Mouse (Mus musculus): ENCODE measurements at regions not wholly inside any gene's neighbourhood (a gene's known extent, or its start where the extent isn't known, plus 50 kb on each side); places are given as distances from the start of the nearest gene placed in this dataset.

DNA sequence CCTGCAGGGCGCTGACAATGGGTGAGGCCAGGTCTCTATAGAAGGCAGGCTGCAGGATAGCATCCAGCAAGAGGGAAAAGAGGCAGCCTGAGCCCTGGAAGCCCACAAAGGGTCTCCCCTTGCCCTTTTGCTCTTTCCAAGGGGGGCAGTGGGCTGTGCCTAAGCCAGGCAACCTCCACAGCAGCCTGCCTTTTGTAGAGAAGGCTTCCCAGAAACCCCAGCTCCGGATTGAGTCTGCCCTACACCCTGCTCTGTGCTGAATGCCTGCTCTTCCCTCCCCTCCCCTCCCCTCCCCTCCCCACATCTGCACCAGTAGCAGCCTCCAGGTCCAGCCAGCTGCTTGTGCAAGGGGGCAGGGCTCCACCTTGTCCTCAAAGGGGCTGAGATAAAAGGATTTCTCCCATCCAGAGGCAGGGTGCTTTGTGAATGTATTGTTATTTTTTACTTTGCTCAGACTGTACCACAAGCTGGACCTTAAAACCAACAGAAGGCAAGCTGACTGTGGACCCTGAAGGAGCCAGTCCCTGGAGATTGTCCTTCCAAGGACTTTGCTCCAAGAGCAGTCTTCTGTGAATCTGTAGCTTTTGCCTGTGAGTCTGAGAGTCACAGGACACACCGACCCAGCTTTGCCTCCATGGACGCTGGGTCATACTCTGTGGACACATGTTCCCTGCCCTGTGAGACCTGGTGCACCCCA is 186.8 kb downstream of the Irx2 start:
- 2% methylated on average over 4 of the region's 4 CpGs for WGBS
- Histone ChIP-seq H3K9ac (ENCODE audit: low read length) (no peak overlapping the region), H3K4me3 (ENCODE audit: low read depth, low read length) (no peak overlapping the region), H3K9me3 (ENCODE audit: control insufficient read depth, low read length) (no peaks in the 10 kb centered on the region), H3K36me3 (ENCODE audit: control insufficient read depth, insufficient read depth, low read length) (no peaks in the 10 kb centered on the region), H3K27ac (ENCODE audit: low read depth, low read length) (no peak overlapping the region), H3K4me1 (replicated peaks; ENCODE audit: control insufficient read depth, insufficient read depth, low read length) (peaks cover 3% of the 10 kb centered on the region; the same call in 1 of the 2 replicates), H3K27me3 (ENCODE audit: control insufficient read depth, insufficient read depth, low read length) (peaks cover 48% of the 10 kb centered on the region), H3K4me2 (ENCODE audit: low read depth, low read length, severe bottlenecking) (peak overlapping the region; percentile 24; the same call in 1 of the 2 replicates)
- DNase-seq (ENCODE audit: low spot score): peak; percentile 65
- peak; percentile 89 for ATAC-seq (replicated peaks; ENCODE audit: low FRiP score)

- Histone ChIP-seq H3K4me1 (replicated peaks; ENCODE audit: control insufficient read depth, insufficient read depth, low read length) (peaks cover 3% of the 10 kb centered on the region; the same call in 1 of the 2 replicates), H3K36me3 (ENCODE audit: control insufficient read depth, insufficient read depth, low read length) (no peaks in the 10 kb centered on the region), H3K9ac (ENCODE audit: low read length) (no peak overlapping the region), H3K4me3 (ENCODE audit: low read depth, low read length) (0 out of 2 replicates have a peak overlapping the region, but pooled peaks have one; percentile 4), H3K4me2 (ENCODE audit: low read depth, low read length, severe bottlenecking) (peak overlapping the region; percentile 24; the same call in 1 of the 2 replicates), H3K27ac (ENCODE audit: low read depth, low read length) (no peak overlapping the region), H3K9me3 (ENCODE audit: control insufficient read depth, low read length) (no peaks in the 10 kb centered on the region), H3K27me3 (ENCODE audit: control insufficient read depth, insufficient read depth, low read length) (peaks cover 48% of the 10 kb centered on the region)
- ATAC-seq (replicated peaks; ENCODE audit: low FRiP score): no peak; the same call in 1 of the 2 replicates
- WGBS: under 1% methylated on average over 18 of the region's 18 CpGs
- peak; percentile 50 for DNase-seq (ENCODE audit: low spot score)
These were observed 187.4 kb downstream of the Irx2 start for GRCm38 (mm10) chr13:72815933-72816553.

DNA sequence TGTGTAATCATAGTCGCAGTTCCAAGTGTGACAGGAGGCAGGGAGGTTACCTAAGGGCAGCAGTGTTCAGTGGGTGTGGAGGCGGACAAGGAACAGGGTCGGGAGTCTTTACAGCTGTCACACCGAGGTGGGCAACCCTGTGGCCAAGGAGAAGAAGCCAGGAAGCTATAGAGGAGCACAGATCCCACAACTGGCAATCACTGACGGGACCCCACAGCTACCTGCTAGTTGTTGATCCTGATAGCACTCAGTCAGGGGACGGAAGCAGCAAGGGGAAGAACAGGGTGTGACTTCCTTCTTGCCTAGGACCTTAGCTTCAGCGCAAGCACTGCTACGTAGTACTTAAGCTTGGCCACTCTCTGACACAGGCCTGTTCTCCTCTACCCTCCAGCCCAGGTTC is 188.2 kb downstream of the Irx2 start:
- ATAC-seq (replicated peaks; ENCODE audit: low FRiP score) (no peak), DNase-seq (ENCODE audit: low spot score) (no peak)
- no peaks in the 10 kb centered on the region for H3K9me3 ChIP-seq (ENCODE audit: control insufficient read depth, low read length)
- no peak overlapping the region for H3K9ac ChIP-seq (ENCODE audit: low read length)
- H3K27me3 ChIP-seq (ENCODE audit: control insufficient read depth, insufficient read depth, low read length): peaks cover 48% of the 10 kb centered on the region
- peak overlapping the region; percentile 24; the same call in 1 of the 2 replicates for H3K4me2 ChIP-seq (ENCODE audit: low read depth, low read length, severe bottlenecking)
- H3K36me3 ChIP-seq (ENCODE audit: control insufficient read depth, insufficient read depth, low read length): no peaks in the 10 kb centered on the region
- H3K4me3 ChIP-seq (ENCODE audit: low read depth, low read length): no peak overlapping the region
- 7% methylated on average over 8 of the region's 8 CpGs for WGBS
- no peak overlapping the region for H3K27ac ChIP-seq (ENCODE audit: low read depth, low read length)
- H3K4me1 ChIP-seq (replicated peaks; ENCODE audit: control insufficient read depth, insufficient read depth, low read length): peaks cover 3% of the 10 kb centered on the region; the same call in 1 of the 2 replicates

DNA sequence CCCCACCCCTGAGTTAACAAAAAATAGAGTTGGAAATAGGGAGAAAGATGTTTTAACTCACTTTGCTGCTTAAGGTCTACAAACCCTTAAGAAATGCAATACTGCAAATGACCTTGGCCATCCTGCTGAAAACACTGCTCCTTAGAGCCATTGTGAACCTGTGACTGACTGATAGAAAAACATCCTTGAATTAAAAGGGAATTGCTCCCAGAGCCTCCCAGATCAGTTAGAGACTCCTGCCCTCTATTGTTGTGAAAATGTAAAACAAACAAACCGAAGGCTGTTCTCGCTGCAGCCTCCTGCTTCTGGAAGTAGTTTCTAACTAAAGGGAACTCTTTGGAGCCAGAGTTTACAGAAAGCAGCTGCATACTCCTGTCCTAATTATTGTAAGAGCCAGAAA is 188.9 kb downstream of the Irx2 start:
- H3K27ac ChIP-seq (ENCODE audit: low read depth, low read length): no peak overlapping the region
- no peak overlapping the region for H3K4me2 ChIP-seq (ENCODE audit: low read depth, low read length, severe bottlenecking)
- peaks cover 48% of the 10 kb centered on the region for H3K27me3 ChIP-seq (ENCODE audit: control insufficient read depth, insufficient read depth, low read length)
- H3K9ac ChIP-seq (ENCODE audit: low read length): no peak overlapping the region
- ATAC-seq (replicated peaks; ENCODE audit: low FRiP score) (no peak), DNase-seq (ENCODE audit: low spot score) (no peak)
- no peaks in the 10 kb centered on the region for H3K9me3 ChIP-seq (ENCODE audit: control insufficient read depth, low read length)
- H3K4me1 ChIP-seq (replicated peaks; ENCODE audit: control insufficient read depth, insufficient read depth, low read length): peaks cover 3% of the 10 kb centered on the region; the same call in 1 of the 2 replicates
- no peaks in the 10 kb centered on the region for H3K36me3 ChIP-seq (ENCODE audit: control insufficient read depth, insufficient read depth, low read length)
- whole genome bisulfite sequencing: 7% methylated on average over 2 of the region's 2 CpGs
- no peak overlapping the region for H3K4me3 ChIP-seq (ENCODE audit: low read depth, low read length)

- H3K9ac ChIP-seq (ENCODE audit: low read length): no peak overlapping the region
- no peaks in the 10 kb centered on the region for H3K9me3 ChIP-seq (ENCODE audit: control insufficient read depth, low read length)
- DNase-seq (ENCODE audit: low spot score): no peak
- 11% methylated on average over 6 of the region's 6 CpGs for WGBS
- no peak overlapping the region for H3K4me3 ChIP-seq (ENCODE audit: low read depth, low read length)
- peaks cover 48% of the 10 kb centered on the region for H3K27me3 ChIP-seq (ENCODE audit: control insufficient read depth, insufficient read depth, low read length)
- H3K27ac ChIP-seq (ENCODE audit: low read depth, low read length): no peak overlapping the region
- no peak for ATAC-seq (replicated peaks; ENCODE audit: low FRiP score)
- no peak overlapping the region for H3K4me2 ChIP-seq (ENCODE audit: low read depth, low read length, severe bottlenecking)
- H3K36me3 ChIP-seq (ENCODE audit: control insufficient read depth, insufficient read depth, low read length): no peaks in the 10 kb centered on the region
- peaks cover 3% of the 10 kb centered on the region; the same call in 1 of the 2 replicates for H3K4me1 ChIP-seq (replicated peaks; ENCODE audit: control insufficient read depth, insufficient read depth, low read length)
These were observed 189.3 kb downstream of the Irx2 start for GRCm38 (mm10) chr13:72817930-72818329.

DNA sequence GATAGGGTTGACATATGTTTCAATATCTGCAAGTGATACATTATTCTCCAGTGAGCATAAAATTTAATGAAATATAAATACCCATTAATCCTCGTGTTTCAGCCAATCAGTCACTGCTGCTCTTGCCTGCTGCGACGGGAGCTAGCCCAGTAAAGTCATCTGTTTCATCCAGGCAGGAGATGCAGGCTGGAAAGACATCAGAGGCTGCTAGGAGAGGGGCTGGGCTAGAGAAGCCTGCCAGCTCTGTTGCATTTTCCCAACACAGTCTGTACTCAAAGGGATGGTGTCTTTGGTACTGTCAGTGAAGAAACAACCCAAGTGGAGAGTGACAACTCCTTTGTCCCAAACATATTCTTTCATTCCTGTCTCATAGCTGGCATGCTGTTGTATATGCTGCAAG is 198.0 kb downstream of the Irx2 start:
- no peaks in the 10 kb centered on the region for H3K4me1 ChIP-seq (replicated peaks; ENCODE audit: control insufficient read depth, insufficient read depth, low read length)

DNA sequence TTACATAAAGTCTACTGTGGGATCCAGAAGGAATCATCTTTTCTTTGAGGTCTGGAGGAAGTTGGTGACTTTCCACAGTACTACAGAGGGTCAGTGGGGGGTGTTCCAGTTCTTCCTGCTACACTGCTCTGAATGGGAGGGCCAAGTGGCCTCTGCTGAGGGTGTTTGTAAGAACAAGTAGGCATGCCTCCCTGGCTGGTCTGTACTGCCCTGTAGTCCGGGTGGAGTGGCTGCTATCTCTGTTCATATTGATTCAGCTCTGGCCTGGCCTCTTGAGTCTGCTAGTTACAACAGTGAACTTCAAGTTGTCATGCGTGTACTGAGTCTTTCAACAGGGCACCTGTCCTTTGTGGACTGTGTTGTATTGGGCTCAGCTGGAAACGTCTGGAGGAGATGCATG is 200.7 kb downstream of the Irx2 start:
- Histone ChIP-seq H3K9ac (ENCODE audit: low read length) (no peak overlapping the region), H3K4me2 (ENCODE audit: low read depth, low read length, severe bottlenecking) (no peak overlapping the region), H3K27ac (ENCODE audit: low read depth, low read length) (no peak overlapping the region), H3K27me3 (ENCODE audit: control insufficient read depth, insufficient read depth, low read length) (no peaks in the 10 kb centered on the region), H3K4me3 (ENCODE audit: low read depth, low read length) (no peak overlapping the region), H3K9me3 (ENCODE audit: control insufficient read depth, low read length) (no peaks in the 10 kb centered on the region), H3K4me1 (replicated peaks; ENCODE audit: control insufficient read depth, insufficient read depth, low read length) (no peaks in the 10 kb centered on the region), H3K36me3 (ENCODE audit: control insufficient read depth, insufficient read depth, low read length) (no peaks in the 10 kb centered on the region)
- DNase-seq (ENCODE audit: low spot score) (no peak), ATAC-seq (replicated peaks; ENCODE audit: low FRiP score) (no peak)
- WGBS: 80% methylated on average over 3 of the region's 3 CpGs

More for the DNA sequence above, 198.0 kb downstream of the Irx2 start:
- no peak overlapping the region for H3K4me2 ChIP-seq (ENCODE audit: low read depth, low read length, severe bottlenecking)
- WGBS: 69% methylated on average over 3 of the region's 3 CpGs
- no peak overlapping the region for H3K4me3 ChIP-seq (ENCODE audit: low read depth, low read length)
- no peak overlapping the region for H3K27ac ChIP-seq (ENCODE audit: low read depth, low read length)
- H3K27me3 ChIP-seq (ENCODE audit: control insufficient read depth, insufficient read depth, low read length): peaks cover under 1% of the 10 kb centered on the region; the same call in 1 of the 2 replicates
- ATAC-seq (replicated peaks; ENCODE audit: low FRiP score) (no peak), DNase-seq (ENCODE audit: low spot score) (no peak)
- H3K36me3 ChIP-seq (ENCODE audit: control insufficient read depth, insufficient read depth, low read length): no peaks in the 10 kb centered on the region
- no peak overlapping the region for H3K9ac ChIP-seq (ENCODE audit: low read length)
- no peaks in the 10 kb centered on the region for H3K9me3 ChIP-seq (ENCODE audit: control insufficient read depth, low read length)

- Histone ChIP-seq H3K9ac (ENCODE audit: low read length) (no peak overlapping the region), H3K4me3 (ENCODE audit: low read depth, low read length) (no peak overlapping the region), H3K9me3 (ENCODE audit: control insufficient read depth, low read length) (no peaks in the 10 kb centered on the region), H3K4me2 (ENCODE audit: low read depth, low read length, severe bottlenecking) (no peak overlapping the region), H3K36me3 (ENCODE audit: control insufficient read depth, insufficient read depth, low read length) (no peaks in the 10 kb centered on the region), H3K27ac (ENCODE audit: low read depth, low read length) (no peak overlapping the region), H3K27me3 (ENCODE audit: control insufficient read depth, insufficient read depth, low read length) (no peaks in the 10 kb centered on the region), H3K4me1 (replicated peaks; ENCODE audit: control insufficient read depth, insufficient read depth, low read length) (no peaks in the 10 kb centered on the region; the same call in 1 of the 2 replicates)
- DNase-seq (ENCODE audit: low spot score) (no peak), ATAC-seq (replicated peaks; ENCODE audit: low FRiP score) (no peak)
- 95% methylated on average over 2 of the region's 2 CpGs for WGBS
These were observed 204.7 kb downstream of the Irx2 start for GRCm38 (mm10) chr13:72833326-72833725.

Measured in forebrain, embryonic 11.5 days (tissue).